Mouse (Mus musculus): ENCODE data around the gene Col11a2. TPM values are rescaled to one million over a fixed set of nuclear protein-coding genes. Genes with fewer than 3 reads are reported as not detected.

Col11a2 gene
- polyA plus RNA-seq, 1 experiment, result 0.56 TPM

DNA sequence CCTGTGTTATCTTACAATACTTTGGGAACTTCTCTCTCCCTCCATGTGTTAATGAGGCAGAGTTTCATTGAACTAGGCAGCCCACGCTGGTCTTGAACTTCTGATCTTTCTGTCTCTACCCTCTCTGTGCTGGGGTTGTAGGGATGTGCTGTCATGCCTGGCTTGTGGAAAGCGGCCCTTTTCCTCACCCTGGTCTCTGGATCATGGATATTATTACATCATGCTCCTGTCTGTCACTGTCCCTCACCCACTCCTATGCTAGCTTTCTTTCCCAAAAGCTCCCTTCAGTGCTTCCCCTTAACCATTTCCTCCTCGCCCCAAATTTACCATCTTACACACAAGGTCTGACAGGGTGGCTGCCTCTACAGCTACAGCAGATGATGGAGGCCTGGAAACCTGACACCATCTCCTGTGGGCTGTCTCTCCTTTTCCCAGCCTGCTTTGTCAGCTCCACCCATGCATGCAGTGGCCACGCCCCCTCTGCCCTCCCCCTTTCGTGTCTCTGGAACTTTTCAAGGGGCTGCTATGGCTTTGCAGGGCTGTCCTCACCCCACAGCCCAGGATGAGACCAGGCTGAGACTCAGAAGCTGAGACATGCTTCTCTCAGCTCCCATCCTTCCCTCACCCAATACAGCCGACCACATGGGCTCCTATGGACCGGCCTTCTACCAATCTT, 54.1 kb downstream of the Col11a2 start:
- no peaks in the 10 kb centered on the region for H3K36me3 ChIP-seq (ENCODE audit: control insufficient read depth)
- peaks cover 17% of the 10 kb centered on the region for H3K27me3 ChIP-seq (ENCODE audit: control insufficient read depth)
- H3K9me3 ChIP-seq (ENCODE audit: control insufficient read depth, low read length), result no peaks in the 10 kb centered on the region
- peaks cover 19% of the 10 kb centered on the region for H3K4me1 ChIP-seq (ENCODE audit: control insufficient read depth)
- TF ChIP-seq TAL1 (IDR thresholded peaks at IDR 0.05; ENCODE audit: low read length) (no peak), GATA1 (IDR thresholded peaks at IDR 0.05; ENCODE audit: low read length) (no peak)
- no peak overlapping the region for H3K4me3 ChIP-seq (replicated peaks)

DNA sequence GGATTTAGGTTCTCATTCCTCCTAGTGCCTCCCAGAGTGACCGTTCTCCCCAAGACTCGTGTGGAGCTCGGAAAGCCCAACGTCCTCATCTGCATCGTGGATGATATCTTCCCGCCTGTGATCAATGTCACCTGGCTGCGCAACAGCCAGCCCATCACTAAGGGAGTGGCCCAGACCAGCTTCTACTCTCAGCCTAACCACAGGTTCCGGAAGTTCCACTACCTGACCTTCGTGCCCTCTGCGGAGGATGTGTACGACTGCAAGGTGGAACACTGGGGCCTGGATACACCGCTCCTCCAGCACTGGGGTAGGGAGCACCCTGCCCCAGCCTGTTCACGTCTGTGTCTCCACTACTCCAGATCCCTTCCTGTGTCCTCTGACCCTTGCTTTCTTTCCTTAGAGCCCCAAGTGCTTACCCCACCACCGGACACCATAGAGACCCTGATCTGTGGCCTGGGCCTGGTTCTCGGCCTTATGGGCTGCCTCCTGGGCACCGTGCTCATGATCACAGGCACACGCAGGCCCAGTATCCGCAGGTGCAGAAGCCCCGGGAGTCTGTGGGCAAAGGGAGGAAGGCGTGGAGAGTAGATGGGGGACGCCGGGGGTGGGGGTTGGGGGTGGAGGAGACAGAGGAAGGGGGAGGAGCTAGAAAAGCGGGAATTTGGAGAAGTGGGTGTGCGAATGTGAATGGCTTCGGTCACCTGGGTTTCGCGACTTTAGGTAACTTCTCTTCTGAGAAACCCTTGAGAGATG, 55.2 kb downstream of the Col11a2 start:
- no peak for TF ChIP-seq TAL1 (IDR thresholded peaks at IDR 0.05; ENCODE audit: low read length)
- no peak for TF ChIP-seq GATA1 (IDR thresholded peaks at IDR 0.05; ENCODE audit: low read length)
- no peaks in the 10 kb centered on the region for H3K9me3 ChIP-seq (ENCODE audit: control insufficient read depth, low read length)
- H3K4me3 ChIP-seq (replicated peaks), result no peak overlapping the region

DNA sequence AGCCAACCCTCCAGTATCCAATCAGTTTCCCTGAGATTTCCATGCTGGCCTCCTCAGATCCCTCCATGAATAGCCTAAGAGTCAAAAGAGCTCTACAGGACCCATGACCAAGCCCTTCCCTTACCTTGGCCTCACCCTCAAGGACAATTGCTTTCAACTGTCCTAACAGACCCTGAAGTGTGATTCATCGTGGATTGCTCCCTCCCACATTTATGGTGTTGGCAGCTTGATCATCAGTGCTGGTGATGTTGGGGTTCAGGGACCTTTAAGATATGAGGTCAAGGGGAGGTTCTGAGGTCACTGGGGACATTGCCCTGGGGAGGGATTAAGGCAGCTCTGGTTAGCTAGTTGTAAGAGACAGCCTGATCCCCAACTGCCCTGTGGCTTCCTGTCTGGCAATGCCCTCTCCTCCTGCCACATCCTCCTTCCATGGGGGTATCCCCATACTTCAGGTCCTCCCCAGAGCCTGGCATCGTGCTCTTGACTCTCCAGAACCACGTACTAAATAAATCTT, 57.3 kb downstream of the Col11a2 start:
- TF ChIP-seq GATA1 (IDR thresholded peaks at IDR 0.05; ENCODE audit: low read length) (no peak), TAL1 (IDR thresholded peaks at IDR 0.05; ENCODE audit: low read length) (no peak)
- Histone ChIP-seq H3K4me1 (ENCODE audit: control insufficient read depth) (peaks cover 23% of the 10 kb centered on the region), H3K27me3 (ENCODE audit: control insufficient read depth) (peaks cover 17% of the 10 kb centered on the region), H3K4me3 (replicated peaks) (no peak overlapping the region), H3K36me3 (ENCODE audit: control insufficient read depth) (no peaks in the 10 kb centered on the region), H3K9me3 (ENCODE audit: control insufficient read depth, low read length) (no peaks in the 10 kb centered on the region)

More for the DNA sequence above, 55.2 kb downstream of the Col11a2 start:
- Histone ChIP-seq H3K4me1 (ENCODE audit: control insufficient read depth) (peaks cover 22% of the 10 kb centered on the region), H3K27me3 (ENCODE audit: control insufficient read depth) (peaks cover 17% of the 10 kb centered on the region), H3K36me3 (ENCODE audit: control insufficient read depth) (no peaks in the 10 kb centered on the region)

DNA sequence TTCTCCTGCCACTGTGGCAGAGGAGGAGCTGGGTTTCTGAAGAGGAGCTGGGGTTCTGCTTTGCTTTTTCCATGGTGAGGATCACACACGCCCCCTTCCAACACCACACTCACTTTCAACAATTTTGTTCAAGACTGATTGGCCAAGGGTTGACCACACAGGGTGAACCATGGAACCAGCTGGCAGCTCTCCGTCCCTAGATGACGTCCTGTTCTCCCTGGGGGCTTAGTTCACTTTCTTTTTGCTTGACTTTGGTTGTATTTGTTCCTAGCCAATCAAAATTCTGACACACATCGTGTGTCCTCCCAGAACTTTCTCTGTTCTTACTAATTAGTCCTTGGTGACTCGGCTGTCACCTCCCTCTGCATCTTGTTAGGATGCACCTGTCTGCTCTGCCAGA, 58.0 kb downstream of the Col11a2 start:
- Histone ChIP-seq H3K27me3 (ENCODE audit: control insufficient read depth) (peaks cover 15% of the 10 kb centered on the region), H3K9me3 (ENCODE audit: control insufficient read depth, low read length) (no peaks in the 10 kb centered on the region), H3K36me3 (ENCODE audit: control insufficient read depth) (no peaks in the 10 kb centered on the region), H3K4me3 (replicated peaks) (no peak overlapping the region), H3K4me1 (ENCODE audit: control insufficient read depth) (peaks cover 26% of the 10 kb centered on the region)
- TF ChIP-seq GATA1 (IDR thresholded peaks at IDR 0.05; ENCODE audit: low read length), result no peak
- TF ChIP-seq TAL1 (IDR thresholded peaks at IDR 0.05; ENCODE audit: low read length), result no peak

DNA sequence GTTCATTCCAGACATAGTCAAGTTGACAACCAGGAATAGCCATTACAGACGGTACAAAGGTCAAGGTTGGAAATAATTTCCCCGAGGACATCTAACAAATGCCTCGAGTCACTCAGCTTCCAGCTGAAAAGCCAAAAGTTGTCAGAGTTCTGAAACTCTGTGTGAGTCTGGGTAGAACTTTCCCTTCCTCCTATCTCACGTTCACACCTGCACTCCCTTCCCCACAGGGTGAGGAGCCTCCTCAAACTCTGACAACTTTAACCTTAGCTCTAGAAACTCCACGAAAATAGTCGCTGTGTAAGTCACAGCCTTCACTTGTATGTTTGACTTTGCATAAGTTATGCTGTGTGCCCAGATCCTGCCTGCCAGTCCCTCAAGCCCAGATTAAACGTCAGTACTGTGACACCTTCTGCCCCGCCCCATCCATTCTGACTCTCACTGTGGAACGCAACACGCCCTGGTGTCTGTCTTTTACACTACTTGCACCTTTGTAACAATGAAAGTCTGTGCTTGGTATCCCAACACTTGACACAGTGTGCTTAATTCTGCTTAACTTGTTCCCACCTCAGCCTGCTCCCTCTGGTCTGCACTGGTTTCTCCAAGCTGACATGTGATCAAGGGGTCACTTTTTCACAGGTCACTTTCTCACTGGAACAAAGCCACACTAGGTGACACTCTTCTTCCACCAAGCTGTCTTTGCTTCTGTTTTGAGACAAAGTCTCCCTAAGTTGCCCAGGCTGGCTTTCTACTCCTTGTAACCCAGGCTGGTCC, 59.7 kb downstream of the Col11a2 start:
- Histone ChIP-seq H3K4me3 (replicated peaks) (no peak overlapping the region), H3K4me1 (ENCODE audit: control insufficient read depth) (peaks cover 17% of the 10 kb centered on the region), H3K27me3 (ENCODE audit: control insufficient read depth) (peaks cover 14% of the 10 kb centered on the region), H3K36me3 (ENCODE audit: control insufficient read depth) (no peaks in the 10 kb centered on the region), H3K9me3 (ENCODE audit: control insufficient read depth, low read length) (no peaks in the 10 kb centered on the region)
- TF ChIP-seq TAL1 (IDR thresholded peaks at IDR 0.05; ENCODE audit: low read length) (no peak), GATA1 (IDR thresholded peaks at IDR 0.05; ENCODE audit: low read length) (no peak)

DNA sequence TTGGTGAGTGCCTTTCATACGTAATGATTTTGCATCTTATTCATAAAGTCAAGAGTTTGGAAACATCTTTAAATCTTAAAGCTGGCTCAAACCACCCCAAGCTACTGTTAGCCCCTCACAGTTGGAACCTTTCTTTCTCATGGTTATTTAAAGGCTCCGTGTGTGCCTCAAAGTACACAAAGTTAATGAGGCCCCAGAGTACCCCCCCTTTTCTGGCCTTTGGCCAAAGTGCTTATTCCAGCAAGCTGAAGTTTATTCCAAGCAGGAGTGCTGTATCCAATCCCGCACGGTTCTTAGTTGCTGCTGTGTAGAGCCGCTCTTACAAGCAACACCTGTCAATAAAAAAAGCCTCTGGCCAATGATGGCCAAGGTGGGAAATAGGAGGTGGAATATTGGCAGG, 60.3 kb downstream of the Col11a2 start:
- H3K4me3 ChIP-seq (replicated peaks), result no peak overlapping the region

DNA sequence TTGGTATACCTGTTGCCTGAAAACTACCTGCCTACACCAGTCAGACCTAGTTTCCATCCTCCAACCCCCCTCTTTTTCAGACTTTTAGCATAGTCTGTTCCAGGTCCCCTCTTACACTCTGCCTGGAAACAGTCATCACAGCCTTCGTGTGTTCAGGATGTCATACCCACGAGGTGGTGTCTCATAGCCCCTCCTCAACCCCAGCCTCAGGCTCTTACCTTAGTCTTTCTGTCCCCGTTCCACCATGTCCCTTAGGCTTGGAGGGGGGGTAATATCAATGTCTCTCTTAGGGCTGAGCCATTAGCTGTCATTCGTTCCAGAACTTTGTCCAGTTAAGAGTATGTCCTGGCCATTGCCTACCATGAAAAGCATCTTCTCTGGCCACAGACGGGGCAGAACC, 61.9 kb downstream of the Col11a2 start:
- H3K4me3 ChIP-seq (replicated peaks), result no peak overlapping the region
- TF ChIP-seq GATA1 (IDR thresholded peaks at IDR 0.05; ENCODE audit: low read length) (no peak), TAL1 (IDR thresholded peaks at IDR 0.05; ENCODE audit: low read length) (no peak)
- peaks cover under 1% of the 10 kb centered on the region; the same call in 1 of the 2 replicates for H3K27me3 ChIP-seq (ENCODE audit: control insufficient read depth)
- no peaks in the 10 kb centered on the region for H3K9me3 ChIP-seq (ENCODE audit: control insufficient read depth, low read length)
- no peaks in the 10 kb centered on the region for H3K36me3 ChIP-seq (ENCODE audit: control insufficient read depth)
- peaks cover 11% of the 10 kb centered on the region for H3K4me1 ChIP-seq (ENCODE audit: control insufficient read depth)

More for the DNA sequence above, 60.3 kb downstream of the Col11a2 start:
- H3K27me3 ChIP-seq (ENCODE audit: control insufficient read depth), result peaks cover 8% of the 10 kb centered on the region
- H3K4me1 ChIP-seq (ENCODE audit: control insufficient read depth), result peaks cover 11% of the 10 kb centered on the region
- no peaks in the 10 kb centered on the region for H3K9me3 ChIP-seq (ENCODE audit: control insufficient read depth, low read length)
- H3K36me3 ChIP-seq (ENCODE audit: control insufficient read depth), result no peaks in the 10 kb centered on the region
- no peak for TF ChIP-seq GATA1 (IDR thresholded peaks at IDR 0.05; ENCODE audit: low read length)
- TF ChIP-seq TAL1 (IDR thresholded peaks at IDR 0.05; ENCODE audit: low read length), result no peak

DNA sequence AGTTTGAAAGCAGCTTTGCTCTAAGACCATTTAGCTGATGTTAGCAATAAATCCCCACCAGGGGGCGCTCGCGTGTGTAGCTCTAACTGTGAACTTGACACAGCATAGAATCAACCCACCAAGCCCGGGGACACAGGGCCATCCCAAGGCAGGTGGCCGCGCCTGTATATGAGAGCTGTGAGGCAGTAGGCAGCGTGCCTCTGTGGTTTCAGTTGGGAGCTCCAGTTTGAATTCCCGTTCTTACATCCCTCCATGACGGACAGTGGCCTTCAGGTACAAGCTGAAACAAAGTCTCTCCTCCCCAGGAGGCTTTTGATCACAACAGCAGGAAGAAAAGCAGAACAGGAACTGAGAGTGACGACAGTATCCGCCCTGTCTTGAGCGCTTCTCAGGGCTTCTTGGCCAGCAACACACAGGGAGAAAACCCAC, 62.4 kb downstream of the Col11a2 start:
- H3K4me1 ChIP-seq (ENCODE audit: control insufficient read depth), result peaks cover 11% of the 10 kb centered on the region
- H3K27me3 ChIP-seq (ENCODE audit: control insufficient read depth), result no peaks in the 10 kb centered on the region; the same call in 1 of the 2 replicates
- TF ChIP-seq GATA1 (IDR thresholded peaks at IDR 0.05; ENCODE audit: low read length) (no peak), TAL1 (IDR thresholded peaks at IDR 0.05; ENCODE audit: low read length) (no peak)
- H3K36me3 ChIP-seq (ENCODE audit: control insufficient read depth), result no peaks in the 10 kb centered on the region
- peak overlapping the region; percentile 29 for H3K4me3 ChIP-seq (replicated peaks)
- H3K9me3 ChIP-seq (ENCODE audit: control insufficient read depth, low read length), result no peaks in the 10 kb centered on the region

All from erythroblast, embryonic 14.5 days (primary cell).